ENCODE assay signal across 14 mouse cellular contexts in the genomic region with DNA sequence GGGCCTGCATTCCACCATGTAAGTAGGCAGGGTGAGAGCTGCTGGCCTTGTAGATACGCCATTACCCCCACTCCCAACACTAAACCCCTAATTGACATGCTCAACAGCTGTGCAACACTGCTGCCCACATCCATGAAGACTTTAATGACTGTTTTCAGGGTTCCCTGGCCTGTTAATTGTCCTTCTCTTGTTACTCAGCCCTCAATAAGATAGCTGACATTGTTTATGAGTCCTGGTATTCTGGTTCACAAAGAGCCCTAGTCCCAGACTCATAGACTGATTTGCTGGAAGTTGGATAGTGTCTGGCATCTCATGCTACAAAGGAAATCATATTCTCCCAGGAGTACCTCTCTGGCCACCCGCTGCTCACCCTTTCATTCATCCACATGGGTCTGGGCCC.
DNase-seq lines count a peak whose midpoint lies in the region; ATAC-seq and TF ChIP-seq lines count a peak whose summit lies in the region.
"Had no signal": no experiment of that assay in that cellular context is flagged by ENCODE, and none has a peak within 500 bp of the region (broad histone marks: within the 10 kb centered on the region; RNA-seq: fewer than 3 reads in every experiment).

No protein-coding gene starts in this region.

- no peak for ATAC-seq in heart, embryonic 14.5 days (ENCODE audit: insufficient number of reproducible peaks, insufficient read depth, low FRiP score, low read depth)
- no peak; the same call in 1 of the 2 replicates for ATAC-seq in neural tube, embryonic 11.5 days (ENCODE audit: insufficient read depth, low FRiP score, low TSS enrichment)
- no peak for ATAC-seq in neural tube, embryonic 15.5 days (ENCODE audit: low FRiP score)
- ATAC-seq: liver, embryonic 12.5 days had no signal

- no peaks in the 10 kb centered on the region for H3K36me3 ChIP-seq in heart, embryonic 14.5 days (ENCODE audit: control insufficient read depth, insufficient read depth, low read length)
- H3K36me3 ChIP-seq in neural tube, embryonic 11.5 days (ENCODE audit: control insufficient read depth, insufficient read depth, low read length), result no peaks in the 10 kb centered on the region
- no peaks in the 10 kb centered on the region for H3K36me3 ChIP-seq in neural tube, embryonic 15.5 days
- no peaks in the 10 kb centered on the region for H3K36me3 ChIP-seq in thymus, adult 2 months (ENCODE audit: control insufficient read depth, insufficient read depth, low read length)
- H3K36me3 ChIP-seq: liver, embryonic 12.5 days had no signal

- 54% methylated on average over 2 of the region's 2 CpGs for WGBS in heart, embryonic 14.5 days
- 38% methylated on average over 2 of the region's 2 CpGs for WGBS in neural tube, embryonic 11.5 days
- WGBS in neural tube, embryonic 15.5 days, result 50% methylated on average over 2 of the region's 2 CpGs
- WGBS in thymus, adult 2 months, result 93% methylated on average over 2 of the region's 2 CpGs

- DNase-seq in heart, postnatal 14 days, result no peak
- DNase-seq in neural tube, embryonic 11.5 days (ENCODE audit: low spot score), result peak; percentile 14
- peak; percentile 52 for DNase-seq in forelimb bud, embryonic 11.5 days (ENCODE audit: low read depth, low spot score)
- DNase-seq in thymus, adult 2 months, result no peak
- no peak for DNase-seq in adrenal gland, postnatal 10 days
- no peak for DNase-seq in layer of hippocampus, postnatal 25 days (ENCODE audit: extremely low spot score in 1 of 2, low spot score in 1 of 2)
- DNase-seq: adrenal gland, postnatal 36 days; cerebellum, postnatal 10 days; right cerebral cortex, adult 18-20 months had no signal

- no peak for TF ChIP-seq CTCF in thymus, adult 2 months (IDR thresholded peaks at IDR 0.05; ENCODE audit: borderline replicate concordance, control insufficient read depth, extremely low read depth, insufficient read depth, low read length, poor library complexity)

- no peak for TF ChIP-seq POLR2A in thymus, adult 2 months (IDR thresholded peaks at IDR 0.05; ENCODE audit: control insufficient read depth, extremely low read depth, insufficient read depth, low read length, poor library complexity)

- H3K27ac ChIP-seq in heart, embryonic 14.5 days (replicated peaks in 1 of 2; ENCODE audit: control insufficient read depth in 1 of 2, insufficient read depth in 1 of 2, low read depth in 2 of 2, low read length in 2 of 2), result peak overlapping the region; percentile 55 to 59
- 0 out of 2 replicates have a peak overlapping the region, but pooled peaks have one; percentile 20 for H3K27ac ChIP-seq in neural tube, embryonic 11.5 days (ENCODE audit: low read depth, low read length)
- H3K27ac ChIP-seq in neural tube, embryonic 15.5 days (replicated peaks), result no peak overlapping the region
- H3K27ac ChIP-seq in thymus, adult 2 months (ENCODE audit: control insufficient read depth, insufficient read depth, low read length), result no peak overlapping the region
- H3K27ac ChIP-seq: macrophage had no signal

- no peak overlapping the region for H3K9ac ChIP-seq in heart, embryonic 14.5 days (ENCODE audit: low read length)
- no peak overlapping the region for H3K9ac ChIP-seq in neural tube, embryonic 11.5 days (ENCODE audit: low read length)
- no peak overlapping the region for H3K9ac ChIP-seq in neural tube, embryonic 15.5 days (replicated peaks)
- H3K9ac ChIP-seq: liver, embryonic 12.5 days had no signal

- H3K9me3 ChIP-seq in heart, embryonic 14.5 days (ENCODE audit: control insufficient read depth, low read length), result no peaks in the 10 kb centered on the region
- no peaks in the 10 kb centered on the region for H3K9me3 ChIP-seq in neural tube, embryonic 11.5 days (ENCODE audit: control insufficient read depth, low read length)
- no peaks in the 10 kb centered on the region for H3K9me3 ChIP-seq in neural tube, embryonic 15.5 days (replicated peaks)
- H3K9me3 ChIP-seq: liver, embryonic 12.5 days had no signal

- intact Hi-C loops in heart, postnatal 14 days (cut with DNase I), result loop anchor here (5.0 kb wide), 1 partner anchor 873 kb away; no protein-coding TSS in a partner anchor

- H3K4me3 ChIP-seq in heart, embryonic 14.5 days (ENCODE audit: control insufficient read depth in 1 of 2, insufficient read depth in 1 of 2, low read depth in 1 of 2, low read length in 2 of 2), result no peak overlapping the region
- no peak overlapping the region for H3K4me3 ChIP-seq in neural tube, embryonic 11.5 days (ENCODE audit: low read depth, low read length)
- H3K4me3 ChIP-seq in neural tube, embryonic 15.5 days (replicated peaks), result no peak overlapping the region
- H3K4me3 ChIP-seq in thymus, adult 2 months (ENCODE audit: control insufficient read depth, insufficient read depth, low read length), result no peak overlapping the region
- H3K4me3 ChIP-seq: liver, embryonic 12.5 days had no signal

- H3K27me3 ChIP-seq in heart, embryonic 14.5 days (ENCODE audit: control insufficient read depth, insufficient read depth, low read length), result no peaks in the 10 kb centered on the region
- no peaks in the 10 kb centered on the region for H3K27me3 ChIP-seq in neural tube, embryonic 11.5 days (ENCODE audit: control insufficient read depth, insufficient read depth, low read length)
- H3K27me3 ChIP-seq in neural tube, embryonic 15.5 days (replicated peaks), result no peaks in the 10 kb centered on the region
- H3K27me3 ChIP-seq in thymus, adult 2 months (ENCODE audit: control insufficient read depth, insufficient read depth, low read length), result no peaks in the 10 kb centered on the region
- H3K27me3 ChIP-seq: liver, embryonic 12.5 days; Patski had no signal

- peaks cover 0 to 2% of the 10 kb centered on the region in 2 experiments; a peak in 1 of 4 replicates for H3K4me1 ChIP-seq in heart, embryonic 14.5 days (ENCODE audit: control insufficient read depth in 2 of 2, insufficient read depth in 2 of 2, low read length in 2 of 2)
- H3K4me1 ChIP-seq in neural tube, embryonic 11.5 days (ENCODE audit: control insufficient read depth, insufficient read depth, low read length), result peaks cover 7% of the 10 kb centered on the region
- no peaks in the 10 kb centered on the region for H3K4me1 ChIP-seq in neural tube, embryonic 15.5 days
- peaks cover 3% of the 10 kb centered on the region for H3K4me1 ChIP-seq in thymus, adult 2 months (replicated peaks; ENCODE audit: control insufficient read depth, insufficient read depth, low read length)
- H3K4me1 ChIP-seq: liver, embryonic 12.5 days had no signal

- H3K4me2 ChIP-seq in heart, embryonic 14.5 days (ENCODE audit: low read length), result no peak overlapping the region
- H3K4me2 ChIP-seq in neural tube, embryonic 11.5 days (ENCODE audit: low read depth), result no peak overlapping the region
- H3K4me2 ChIP-seq in neural tube, embryonic 15.5 days, result no peak overlapping the region
- H3K4me2 ChIP-seq: liver, embryonic 12.5 days had no signal

Comparison
In these comparisons a context has a peak if more than half of its experiments do, and no peak if none do; other contexts are left out.
1. H3K27ac ChIP-seq: peak in heart, embryonic 14.5 days (2 of 2) and neural tube, embryonic 11.5 days (single experiment); none in neural tube, embryonic 15.5 days (single experiment) and thymus, adult 2 months (single experiment).
2. DNase-seq: peak in neural tube, embryonic 11.5 days (single experiment) and forelimb bud, embryonic 11.5 days (single experiment); none in heart, postnatal 14 days (0 of 2), thymus, adult 2 months (single experiment), adrenal gland, postnatal 10 days (single experiment) and layer of hippocampus, postnatal 25 days (0 of 2).